Mouse (Mus musculus): Measurements from ENCODE around the gene Egf.

Gene Egf

GRCm38 (mm10) chr3:129714542-129715145 is 40.5 kb downstream of the Egf start:
- DNase-seq = no peak

GRCm38 (mm10) chr3:129708157-129708556 is 47.0 kb downstream of the Egf start:
- DNase-seq = peak; percentile 50

- DNase-seq = no peak
These were observed 56.2 kb downstream of the Egf start for GRCm38 (mm10) chr3:129698882-129699281.

GRCm38 (mm10) chr3:129698365-129698764 is 56.8 kb downstream of the Egf start:
- no peak for DNase-seq

- DNase-seq = no peak
These were observed 57.4 kb downstream of the Egf start for GRCm38 (mm10) chr3:129697691-129698090.

GRCm38 (mm10) chr3:129695943-129696342 is 59.2 kb downstream of the Egf start:
- no peak for DNase-seq

- DNase-seq = no peak
These were observed 61.5 kb downstream of the Egf start for GRCm38 (mm10) chr3:129693581-129693980.

GRCm38 (mm10) chr3:129692816-129693215 is 62.3 kb downstream of the Egf start:
- DNase-seq = no peak

- no peak for DNase-seq
These were observed 67.7 kb downstream of the Egf start for GRCm38 (mm10) chr3:129687429-129687828.

- DNase-seq = peak; percentile 87
These were observed 68.3 kb downstream of the Egf start for GRCm38 (mm10) chr3:129686698-129687333.

- no peak for DNase-seq
These were observed 68.9 kb downstream of the Egf start for GRCm38 (mm10) chr3:129686196-129686595.

GRCm38 (mm10) chr3:129683060-129683679 is 71.9 kb downstream of the Egf start:
- peak; percentile 38 for DNase-seq

GRCm38 (mm10) chr3:129682389-129682788 is 72.7 kb downstream of the Egf start:
- DNase-seq = no peak

GRCm38 (mm10) chr3:129681841-129682240 is 73.3 kb downstream of the Egf start:
- peak; percentile 29 for DNase-seq

- DNase-seq = peak; percentile 27
These were observed 74.9 kb downstream of the Egf start for GRCm38 (mm10) chr3:129680258-129680657.

- no peak for DNase-seq
These were observed 79.2 kb downstream of the Egf start for GRCm38 (mm10) chr3:129675923-129676322.

GRCm38 (mm10) chr3:129663906-129664305 is 91.2 kb downstream of the Egf start:
- DNase-seq = no peak

- DNase-seq = no peak
These were observed 96.3 kb downstream of the Egf start for GRCm38 (mm10) chr3:129658776-129659175.

- no peak for DNase-seq
These were observed 97.3 kb downstream of the Egf start for GRCm38 (mm10) chr3:129657775-129658174.

- DNase-seq = no peak
These were observed 97.9 kb downstream of the Egf start for GRCm38 (mm10) chr3:129657222-129657621.

- DNase-seq = no peak
These were observed 98.6 kb downstream of the Egf start for GRCm38 (mm10) chr3:129656540-129656939.

- no peak for DNase-seq
These were observed 102.6 kb downstream of the Egf start for GRCm38 (mm10) chr3:129652476-129652875.

- no peak for DNase-seq
These were observed 103.4 kb downstream of the Egf start for GRCm38 (mm10) chr3:129651765-129652164.

GRCm38 (mm10) chr3:129650931-129651330 is 104.2 kb downstream of the Egf start:
- DNase-seq = no peak

- no peak for DNase-seq
These were observed 104.9 kb downstream of the Egf start for GRCm38 (mm10) chr3:129650293-129650612.

Measured in lung, postnatal 36 days (tissue).